Mouse (Mus musculus): ENCODE results near the gene Arf3. TPM values are rescaled to one million over a fixed set of nuclear protein-coding genes. Genes with fewer than 3 reads are reported as not detected.
A peak's percentile ranks its signal among the peaks of the same experiment; 100 is the strongest.

The Arf3 gene
- polyA plus RNA-seq, 1 experiment from 2014 or later: 22.4 TPM

GRCm38 (mm10) chr15:98742766-98743428, 20.1 kb downstream of the Arf3 start:
- H3K9me3 ChIP-seq (replicated peaks): no peaks in the 10 kb centered on the region
- peaks cover 51% of the 10 kb centered on the region for H3K36me3 ChIP-seq
- no peak overlapping the region for H3K9ac ChIP-seq
- H3K4me1 ChIP-seq: peaks cover 14% of the 10 kb centered on the region
- WGBS (ENCODE audit: insufficient replicate concordance): 80% methylated on average over 8 of the region's 8 CpGs
- H3K4me3 ChIP-seq: no peak overlapping the region
- no peaks in the 10 kb centered on the region for H3K27me3 ChIP-seq (replicated peaks)
- H3K27ac ChIP-seq: no peak overlapping the region
- no peak for ATAC-seq
- H3K4me2 ChIP-seq: no peak overlapping the region

- Histone ChIP-seq H3K4me1 (peaks cover 9% of the 10 kb centered on the region), H3K36me3 (peaks cover 68% of the 10 kb centered on the region), H3K9me3 (replicated peaks) (no peaks in the 10 kb centered on the region), H3K9ac (no peak overlapping the region), H3K27me3 (replicated peaks) (no peaks in the 10 kb centered on the region), H3K4me3 (no peak overlapping the region), H3K27ac (no peak overlapping the region), H3K4me2 (no peak overlapping the region)
- no peak for ATAC-seq
- WGBS (ENCODE audit: insufficient replicate concordance): 74% methylated on average over 8 of the region's 8 CpGs
Measured at GRCm38 (mm10) chr15:98740219-98740618, 22.8 kb downstream of the Arf3 start.

- H3K9me3 ChIP-seq (replicated peaks): no peaks in the 10 kb centered on the region
- whole genome bisulfite sequencing (ENCODE audit: insufficient replicate concordance): 59% methylated on average over 4 of the region's 4 CpGs
Measured at GRCm38 (mm10) chr15:98738796-98739195, 24.2 kb downstream of the Arf3 start.

GRCm38 (mm10) chr15:98737881-98738280, 25.1 kb downstream of the Arf3 start:
- peak; percentile 42; the same call in 1 of the 2 replicates for ATAC-seq
- Histone ChIP-seq H3K27me3 (replicated peaks) (no peaks in the 10 kb centered on the region), H3K9ac (no peak overlapping the region), H3K4me1 (peaks cover 27% of the 10 kb centered on the region), H3K36me3 (peaks cover 61% of the 10 kb centered on the region), H3K4me2 (no peak overlapping the region), H3K9me3 (replicated peaks) (no peaks in the 10 kb centered on the region), H3K4me3 (no peak overlapping the region), H3K27ac (peak overlapping the region; percentile 46; the same call in 1 of the 2 replicates)

More at GRCm38 (mm10) chr15:98738796-98739195, 24.2 kb downstream of the Arf3 start:
- ATAC-seq: peak; percentile 42
- H3K4me2 ChIP-seq: no peak overlapping the region
- peaks cover 65% of the 10 kb centered on the region for H3K36me3 ChIP-seq
- H3K4me1 ChIP-seq: peaks cover 18% of the 10 kb centered on the region
- no peaks in the 10 kb centered on the region for H3K27me3 ChIP-seq (replicated peaks)
- peak overlapping the region; percentile 50 for H3K27ac ChIP-seq
- no peak overlapping the region for H3K9ac ChIP-seq
- H3K4me3 ChIP-seq: no peak overlapping the region

- H3K4me1 ChIP-seq: peaks cover 38% of the 10 kb centered on the region
- WGBS (ENCODE audit: insufficient replicate concordance): 74% methylated on average over 10 of the region's 10 CpGs
- ATAC-seq: no peak
- no peak overlapping the region for H3K4me2 ChIP-seq
- no peak overlapping the region for H3K9ac ChIP-seq
- H3K4me3 ChIP-seq: no peak overlapping the region
- H3K27ac ChIP-seq: no peak overlapping the region
- no peaks in the 10 kb centered on the region for H3K27me3 ChIP-seq (replicated peaks)
- peaks cover 50% of the 10 kb centered on the region for H3K36me3 ChIP-seq
- no peaks in the 10 kb centered on the region for H3K9me3 ChIP-seq (replicated peaks)
Measured at GRCm38 (mm10) chr15:98736521-98736920, 26.5 kb downstream of the Arf3 start.

- ATAC-seq: no peak
- WGBS (ENCODE audit: insufficient replicate concordance): 69% methylated on average over 5 of the region's 5 CpGs
Measured at GRCm38 (mm10) chr15:98733976-98734566, 28.9 kb downstream of the Arf3 start.

GRCm38 (mm10) chr15:98733370-98733769, 29.6 kb downstream of the Arf3 start:
- peak overlapping the region; percentile 32 for H3K27ac ChIP-seq
- WGBS (ENCODE audit: insufficient replicate concordance): 17% methylated on average over 6 of the region's 6 CpGs

More at GRCm38 (mm10) chr15:98733976-98734566, 28.9 kb downstream of the Arf3 start:
- Histone ChIP-seq H3K4me2 (no peak overlapping the region), H3K4me1 (peaks cover 33% of the 10 kb centered on the region), H3K9ac (no peak overlapping the region), H3K4me3 (no peak overlapping the region), H3K9me3 (replicated peaks) (no peaks in the 10 kb centered on the region), H3K27me3 (replicated peaks) (peaks cover 8% of the 10 kb centered on the region), H3K27ac (peak overlapping the region; percentile 32; the same call in 1 of the 2 replicates), H3K36me3 (peaks cover 26% of the 10 kb centered on the region)

GRCm38 (mm10) chr15:98732006-98732531, 30.9 kb downstream of the Arf3 start:
- 57% methylated on average over 8 of the region's 8 CpGs for WGBS (ENCODE audit: insufficient replicate concordance)
- peaks cover 13% of the 10 kb centered on the region for H3K36me3 ChIP-seq
- peaks cover 25% of the 10 kb centered on the region for H3K27me3 ChIP-seq (replicated peaks)
- no peak overlapping the region for H3K4me2 ChIP-seq
- no peaks in the 10 kb centered on the region for H3K9me3 ChIP-seq (replicated peaks)
- H3K4me1 ChIP-seq: peaks cover 46% of the 10 kb centered on the region
- no peak for ATAC-seq
- no peak overlapping the region for H3K4me3 ChIP-seq
- H3K9ac ChIP-seq: no peak overlapping the region
- 0 out of 2 replicates have a peak overlapping the region, but pooled peaks have one; percentile 32 for H3K27ac ChIP-seq

More at GRCm38 (mm10) chr15:98733370-98733769, 29.6 kb downstream of the Arf3 start:
- Histone ChIP-seq H3K4me3 (no peak overlapping the region), H3K9ac (no peak overlapping the region), H3K4me1 (peaks cover 34% of the 10 kb centered on the region), H3K9me3 (replicated peaks) (no peaks in the 10 kb centered on the region), H3K27me3 (replicated peaks) (peaks cover 15% of the 10 kb centered on the region), H3K36me3 (peaks cover 20% of the 10 kb centered on the region), H3K4me2 (no peak overlapping the region; the same call in 1 of the 2 replicates)
- ATAC-seq: peak; percentile 53; the same call in 1 of the 2 replicates

- Histone ChIP-seq H3K36me3 (peaks cover 2% of the 10 kb centered on the region), H3K4me3 (no peak overlapping the region), H3K27ac (no peak overlapping the region), H3K27me3 (replicated peaks) (peaks cover 36% of the 10 kb centered on the region), H3K9me3 (replicated peaks) (no peaks in the 10 kb centered on the region), H3K4me2 (no peak overlapping the region), H3K4me1 (peaks cover 57% of the 10 kb centered on the region), H3K9ac (no peak overlapping the region)
- WGBS (ENCODE audit: insufficient replicate concordance): 52% methylated on average over 6 of the region's 6 CpGs
- no peak for ATAC-seq
Measured at GRCm38 (mm10) chr15:98730790-98731189, 32.2 kb downstream of the Arf3 start.

- Histone ChIP-seq H3K9ac (no peak overlapping the region), H3K36me3 (no peaks in the 10 kb centered on the region), H3K27me3 (replicated peaks) (peaks cover 40% of the 10 kb centered on the region), H3K9me3 (replicated peaks) (no peaks in the 10 kb centered on the region), H3K27ac (no peak overlapping the region), H3K4me3 (no peak overlapping the region), H3K4me2 (no peak overlapping the region), H3K4me1 (peaks cover 57% of the 10 kb centered on the region)
- ATAC-seq: no peak
- WGBS (ENCODE audit: insufficient replicate concordance): 44% methylated on average over 7 of the region's 7 CpGs
Measured at GRCm38 (mm10) chr15:98729791-98730545, 33.0 kb downstream of the Arf3 start.

GRCm38 (mm10) chr15:98728366-98728765, 34.6 kb downstream of the Arf3 start:
- Histone ChIP-seq H3K4me1 (peaks cover 53% of the 10 kb centered on the region), H3K27ac (no peak overlapping the region), H3K36me3 (no peaks in the 10 kb centered on the region), H3K27me3 (replicated peaks) (peaks cover 55% of the 10 kb centered on the region), H3K4me2 (peak overlapping the region; percentile 88), H3K4me3 (peak overlapping the region; percentile 64; the same call in 1 of the 2 replicates), H3K9ac (no peak overlapping the region), H3K9me3 (replicated peaks) (no peaks in the 10 kb centered on the region)
- peak; percentile 1; the same call in 1 of the 2 replicates for ATAC-seq
- 18% methylated on average over 9 of the region's 9 CpGs for WGBS (ENCODE audit: insufficient replicate concordance)
